Mouse (Mus musculus): ENCODE measurements around the gene Hist1h2ai. TPM values are rescaled to one million over a fixed set of nuclear protein-coding genes. Genes with fewer than 3 reads are reported as not detected.

Hist1h2ai gene
- total and polyA plus RNA-seq, 3 experiments = 8.2 to 1,435 TPM; not detected in 1

DNA sequence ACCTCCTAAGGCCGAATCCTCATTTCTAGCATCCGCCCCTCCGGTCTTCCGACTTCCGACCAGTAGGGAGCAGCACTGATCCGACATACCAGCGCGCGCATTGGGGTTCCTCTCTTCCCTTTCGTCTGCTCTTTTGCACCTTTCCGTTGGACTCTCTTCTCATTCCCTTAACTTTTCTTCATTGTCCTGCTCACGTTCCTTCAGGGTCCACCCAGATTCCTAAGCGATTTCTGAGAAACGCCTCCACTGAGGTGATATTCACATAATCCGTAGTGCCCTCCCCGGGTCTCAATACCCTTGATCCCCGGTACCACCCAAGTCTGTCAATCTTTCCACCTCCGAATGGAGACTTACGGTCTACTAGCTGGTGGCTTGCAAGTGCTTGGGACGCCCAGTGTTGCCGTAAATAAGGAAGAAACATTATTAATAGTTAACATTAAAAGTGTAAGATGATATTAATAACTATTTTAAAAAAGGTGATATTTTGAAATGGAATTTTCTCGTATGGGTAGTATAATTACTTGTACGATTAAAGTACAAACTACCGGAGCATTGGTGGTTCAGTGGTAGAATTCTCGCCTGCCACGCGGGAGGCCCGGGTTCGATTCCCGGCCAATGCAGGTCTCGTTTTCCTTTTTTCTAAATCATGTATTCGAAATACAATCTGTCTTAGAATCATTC, 6.1 kb upstream of the Hist1h2ai start:
- Histone ChIP-seq H3K4me1 (ENCODE audit: control insufficient read depth in 1 of 2, insufficient read depth in 2 of 2, low read length in 2 of 2) (peaks cover 0 to 7% of the 10 kb centered on the region in 2 experiments; a peak in 2 of 4 replicates), H3K9me3 (replicated peaks; ENCODE audit: insufficient read depth, low read length) (no peaks in the 10 kb centered on the region), H3K36me3 (ENCODE audit: control insufficient read depth in 1 of 2, insufficient read depth in 2 of 2, low read length in 2 of 2) (peaks cover 0 to 16% of the 10 kb centered on the region in 2 experiments; a peak in 2 of 4 replicates), H3K4me3 (ENCODE audit: control insufficient read depth in 1 of 2, insufficient read depth in 1 of 2, low read depth in 2 of 2, low read length in 2 of 2) (peak overlapping the region; percentile 63 to 99), H3K9ac (ENCODE audit: control insufficient read depth, low read depth, low read length, poor library complexity, severe bottlenecking) (peak overlapping the region; percentile 96), H3K27ac (ENCODE audit: control insufficient read depth, low read depth, low read length) (peak overlapping the region; percentile 72), H3K27me3 (ENCODE audit: control insufficient read depth in 1 of 2, insufficient read depth in 2 of 2, low read length in 2 of 2) (no peaks in the 10 kb centered on the region; a peak in 1 of 4 replicates), H3K79me2 (ENCODE audit: control insufficient read depth, insufficient read depth, low read length, poor library complexity) (no peaks in the 10 kb centered on the region; the same call in 1 of the 2 replicates)
- DNase-seq (ENCODE audit: low read depth, low spot score) = peak; percentile 90
- TF ChIP-seq TBP (IDR thresholded peaks at IDR 0.05; ENCODE audit: low read depth, low read length) = peak; percentile 97
- peak in 1 of 2 experiments; percentile 48; a peak in 2 of 4 replicates for TF ChIP-seq POLR2A (IDR thresholded peaks at IDR 0.05; ENCODE audit: control insufficient read depth in 1 of 2, insufficient read depth in 1 of 2, low read depth in 1 of 2, low read length in 2 of 2, poor library complexity in 1 of 2)
- no peak for TF ChIP-seq SMC3 (IDR thresholded peaks at IDR 0.05; ENCODE audit: low read depth, low read length)
- no peak for TF ChIP-seq MXI1 (IDR thresholded peaks at IDR 0.05; ENCODE audit: low read depth, low read length)
- no peak for TF ChIP-seq RCOR1 (IDR thresholded peaks at IDR 0.05; ENCODE audit: low read depth, low read length)
- TF ChIP-seq CTCF (IDR thresholded peaks at IDR 0.05 in 2 of 3, conservative IDR thresholded peaks at IDR 0.05 in 1 of 3; ENCODE audit: control insufficient read depth in 1 of 3, insufficient read depth in 1 of 3, low read depth in 2 of 3, low read length in 3 of 3, poor library complexity in 1 of 3, severe bottlenecking in 1 of 3) = peak in 2 of 3 experiments; percentile 60 to 82; a peak in 4 of 6 replicates

DNA sequence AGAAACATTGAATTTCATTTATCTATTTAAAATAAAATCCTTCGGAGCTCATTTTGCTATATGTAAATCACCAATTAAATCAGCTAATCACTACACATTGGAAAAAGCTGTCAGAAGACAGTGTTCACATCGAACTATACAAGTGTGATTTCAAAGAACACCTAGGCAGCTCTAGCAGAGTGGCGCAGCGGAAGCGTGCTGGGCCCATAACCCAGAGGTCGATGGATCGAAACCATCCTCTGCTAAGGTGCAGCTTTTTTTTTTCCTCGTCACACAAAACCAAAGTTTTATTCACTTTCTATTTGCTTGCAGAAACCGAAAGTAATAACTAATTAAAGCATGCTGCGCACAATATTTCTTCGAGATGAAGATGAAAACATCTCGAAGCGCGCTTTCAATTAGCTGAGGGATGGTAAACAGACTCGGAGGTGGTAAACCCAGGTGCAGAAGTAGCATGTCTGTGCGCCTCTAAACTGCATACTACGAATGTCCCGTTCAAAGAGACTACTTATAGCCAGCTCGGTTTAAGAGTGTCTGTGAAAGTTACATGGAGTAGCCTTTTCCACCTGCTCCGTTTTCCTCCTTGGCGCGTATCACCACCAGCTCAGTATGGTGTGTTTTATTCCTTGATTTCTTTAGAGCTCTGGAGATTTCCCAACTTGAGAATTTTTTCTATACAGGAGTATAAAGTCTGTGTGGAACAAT, 5.2 kb upstream of the Hist1h2ai start:
- peak; percentile 70 for DNase-seq (ENCODE audit: low read depth, low spot score)
- no peak overlapping the region for H3K27ac ChIP-seq (ENCODE audit: control insufficient read depth, low read depth, low read length)

DNA sequence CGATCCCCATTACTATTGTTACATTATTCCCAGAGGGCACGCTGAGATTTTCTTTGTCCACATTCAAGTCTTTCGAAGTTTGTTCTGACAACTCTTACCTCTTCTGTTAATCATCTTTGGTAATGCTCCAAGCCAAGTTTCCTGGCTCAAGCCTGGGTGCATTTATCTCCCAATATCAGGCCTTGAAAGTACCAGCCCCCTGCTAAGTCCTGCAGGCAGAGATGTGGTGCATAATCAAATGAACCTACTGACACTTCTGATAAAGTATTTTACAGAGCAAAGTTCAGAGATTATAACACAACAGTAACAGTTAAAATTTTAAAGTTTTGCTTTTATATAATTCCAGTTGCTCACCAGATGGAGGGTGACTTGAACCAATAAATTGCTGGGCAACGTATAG, 4.5 kb upstream of the Hist1h2ai start:
- no peak overlapping the region for H3K27ac ChIP-seq (ENCODE audit: control insufficient read depth, low read depth, low read length)

More for the DNA sequence above, 5.2 kb upstream of the Hist1h2ai start:
- H3K27me3 ChIP-seq (ENCODE audit: control insufficient read depth in 1 of 2, insufficient read depth in 2 of 2, low read length in 2 of 2) = no peaks in the 10 kb centered on the region
- peak overlapping the region; percentile 44 to 64 for H3K4me3 ChIP-seq (ENCODE audit: control insufficient read depth in 1 of 2, insufficient read depth in 1 of 2, low read depth in 2 of 2, low read length in 2 of 2)
- peak overlapping the region; percentile 51 for H3K9ac ChIP-seq (ENCODE audit: control insufficient read depth, low read depth, low read length, poor library complexity, severe bottlenecking)
- peaks cover 0 to 7% of the 10 kb centered on the region in 2 experiments; a peak in 2 of 4 replicates for H3K4me1 ChIP-seq (ENCODE audit: control insufficient read depth in 1 of 2, insufficient read depth in 2 of 2, low read length in 2 of 2)
- H3K9me3 ChIP-seq (replicated peaks; ENCODE audit: insufficient read depth, low read length) = no peaks in the 10 kb centered on the region
- TF ChIP-seq TBP (IDR thresholded peaks at IDR 0.05; ENCODE audit: low read depth, low read length) = peak; percentile 98
- TF ChIP-seq POLR2A (IDR thresholded peaks at IDR 0.05; ENCODE audit: control insufficient read depth in 1 of 2, insufficient read depth in 1 of 2, low read depth in 1 of 2, low read length in 2 of 2, poor library complexity in 1 of 2) = no peak
- peaks cover 0 to 16% of the 10 kb centered on the region in 2 experiments; a peak in 2 of 4 replicates for H3K36me3 ChIP-seq (ENCODE audit: control insufficient read depth in 1 of 2, insufficient read depth in 2 of 2, low read length in 2 of 2)
- no peaks in the 10 kb centered on the region; the same call in 1 of the 2 replicates for H3K79me2 ChIP-seq (ENCODE audit: control insufficient read depth, insufficient read depth, low read length, poor library complexity)

More for the DNA sequence above, 4.5 kb upstream of the Hist1h2ai start:
- peak; percentile 72 for DNase-seq (ENCODE audit: low read depth, low spot score)
- H3K9ac ChIP-seq (ENCODE audit: control insufficient read depth, low read depth, low read length, poor library complexity, severe bottlenecking) = no peak overlapping the region
- H3K4me3 ChIP-seq (ENCODE audit: control insufficient read depth in 1 of 2, insufficient read depth in 1 of 2, low read depth in 2 of 2, low read length in 2 of 2) = peak overlapping the region; percentile 44 to 64
- H3K79me2 ChIP-seq (ENCODE audit: control insufficient read depth, insufficient read depth, low read length, poor library complexity) = no peaks in the 10 kb centered on the region; the same call in 1 of the 2 replicates
- no peaks in the 10 kb centered on the region for H3K27me3 ChIP-seq (ENCODE audit: control insufficient read depth in 1 of 2, insufficient read depth in 2 of 2, low read length in 2 of 2)
- TF ChIP-seq NELFE (IDR thresholded peaks at IDR 0.05; ENCODE audit: low read depth, low read length) (no peak), ETS1 (IDR thresholded peaks at IDR 0.05; ENCODE audit: low read depth, low read length) (no peak), TAL1 (IDR thresholded peaks at IDR 0.05; ENCODE audit: low read length) (peak; percentile 61), ZMIZ1 (IDR thresholded peaks at IDR 0.05; ENCODE audit: low read depth, low read length) (no peak), GATA1 (IDR thresholded peaks at IDR 0.05; ENCODE audit: low read depth, low read length) (peak; percentile 83), RAD21 (IDR thresholded peaks at IDR 0.05; ENCODE audit: low read depth, low read length) (no peak), CHD2 (IDR thresholded peaks at IDR 0.05; ENCODE audit: low read length) (no peak), HCFC1 (IDR thresholded peaks at IDR 0.05; ENCODE audit: low read depth, low read length) (no peak)
- no peaks in the 10 kb centered on the region for H3K9me3 ChIP-seq (replicated peaks; ENCODE audit: insufficient read depth, low read length)
- peaks cover 0 to 16% of the 10 kb centered on the region in 2 experiments; a peak in 2 of 4 replicates for H3K36me3 ChIP-seq (ENCODE audit: control insufficient read depth in 1 of 2, insufficient read depth in 2 of 2, low read length in 2 of 2)
- H3K4me1 ChIP-seq (ENCODE audit: control insufficient read depth in 1 of 2, insufficient read depth in 2 of 2, low read length in 2 of 2) = peaks cover 0 to 7% of the 10 kb centered on the region in 2 experiments; a peak in 2 of 4 replicates
